8 mouse cellular contexts compared by ENCODE assay signal in the genomic region with DNA sequence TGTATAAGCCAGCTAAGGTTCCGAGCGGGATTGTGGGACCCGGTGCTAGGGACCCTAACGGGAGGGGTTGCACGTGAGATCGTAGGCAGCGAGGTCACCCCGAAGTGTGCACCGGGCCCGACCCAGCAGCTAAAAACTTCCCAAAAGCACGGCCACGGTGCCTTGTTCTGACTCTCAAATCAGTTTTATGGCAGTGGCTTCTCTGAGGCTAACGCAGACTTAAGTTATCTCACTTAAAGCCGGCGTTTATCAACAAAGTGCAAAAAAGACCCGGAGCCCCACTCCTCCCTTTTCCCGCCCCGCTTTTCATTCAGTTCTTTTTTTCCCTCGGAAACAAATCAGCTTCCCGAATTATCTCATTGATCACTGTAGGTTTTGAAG. TPM values are rescaled to one million over a fixed set of nuclear protein-coding genes. Genes with fewer than 3 reads are reported as not detected.
DNase-seq lines count a peak whose midpoint lies in the region; ATAC-seq and TF ChIP-seq lines count a peak whose summit lies in the region.

No protein-coding gene starts in this region.

- under 1% methylated on average over 20 of the region's 20 CpGs for whole genome bisulfite sequencing in forebrain, embryonic 14.5 days
- 0% methylated on average over 20 of the region's 20 CpGs for WGBS in liver, embryonic 16.5 days (ENCODE audit: insufficient replicate concordance)

- intact Hi-C loops in gastrocnemius, adult 2 months (cut with DNase I) = loop anchor here (10.0 kb wide), 1 partner anchor 491 kb away; a partner anchor contains a TSS
- intact Hi-C loops in gastrocnemius, postnatal 36 days (cut with DNase I) = no loop called here

- peak overlapping the region; percentile 98 for H3K4me3 ChIP-seq in gastrocnemius, adult 2 months
- H3K4me3 ChIP-seq in E14TG2a.4 (replicated peaks; ENCODE audit: low read length) = peak overlapping the region; percentile 94
- H3K4me3 ChIP-seq in forebrain, embryonic 14.5 days (ENCODE audit: low read depth, low read length) = peak overlapping the region; percentile 79
- H3K4me3 ChIP-seq in liver, embryonic 16.5 days (ENCODE audit: low read depth, low read length) = peak overlapping the region; percentile 82

- ATAC-seq in forebrain, embryonic 14.5 days = no peak
- no peak for ATAC-seq in liver, embryonic 16.5 days (ENCODE audit: low read depth)
- ATAC-seq in granulocyte monocyte progenitor cell, adult 5-6 weeks (replicated peaks; ENCODE audit: poor library complexity, severe bottlenecking) = no peak

- H3K27ac ChIP-seq in gastrocnemius, adult 2 months = peak overlapping the region; percentile 98
- H3K27ac ChIP-seq in forebrain, embryonic 14.5 days (ENCODE audit: low read depth, low read length) = peak overlapping the region; percentile 71; the same call in 1 of the 2 replicates
- H3K27ac ChIP-seq in liver, embryonic 16.5 days (ENCODE audit: low read length) = peak overlapping the region; percentile 63

- TF ChIP-seq CTCF in gastrocnemius, adult 2 months (IDR thresholded peaks at IDR 0.05) = no peak
- no peak for TF ChIP-seq CTCF in E14TG2a.4 (conservative IDR thresholded peaks at IDR 0.05; ENCODE audit: low read length)

- H3K4me2 ChIP-seq in forebrain, embryonic 14.5 days (ENCODE audit: low read length) = peak overlapping the region; percentile 75
- H3K4me2 ChIP-seq in liver, embryonic 16.5 days (ENCODE audit: low read depth, low read length) = peak overlapping the region; percentile 99

- no peaks in the 10 kb centered on the region for H3K27me3 ChIP-seq in E14TG2a.4 (ENCODE audit: insufficient read depth, low read length)
- no peaks in the 10 kb centered on the region for H3K27me3 ChIP-seq in forebrain, embryonic 14.5 days (replicated peaks; ENCODE audit: control insufficient read depth, insufficient read depth, low read length)
- H3K27me3 ChIP-seq in liver, embryonic 16.5 days (ENCODE audit: control insufficient read depth, insufficient read depth, low read depth, low read length) = no peaks in the 10 kb centered on the region

- H3K9ac ChIP-seq in forebrain, embryonic 14.5 days (ENCODE audit: low read length) = peak overlapping the region; percentile 81
- peak overlapping the region; percentile 82 for H3K9ac ChIP-seq in liver, embryonic 16.5 days (ENCODE audit: low read depth, low read length)

- peaks cover 69% of the 10 kb centered on the region for H3K4me1 ChIP-seq in E14TG2a.4 (replicated peaks; ENCODE audit: low read depth, low read length)
- H3K4me1 ChIP-seq in forebrain, embryonic 14.5 days (ENCODE audit: control insufficient read depth, insufficient read depth, low read length) = peaks cover 16% of the 10 kb centered on the region
- peaks cover 25% of the 10 kb centered on the region for H3K4me1 ChIP-seq in liver, embryonic 16.5 days (ENCODE audit: control insufficient read depth, low read depth, low read length)

- H3K36me3 ChIP-seq in E14TG2a.4 (ENCODE audit: insufficient read depth, low read length) = peaks cover 37% of the 10 kb centered on the region
- H3K36me3 ChIP-seq in forebrain, embryonic 14.5 days (ENCODE audit: control insufficient read depth, insufficient read depth, low read length) = no peaks in the 10 kb centered on the region
- no peaks in the 10 kb centered on the region for H3K36me3 ChIP-seq in liver, embryonic 16.5 days (ENCODE audit: control insufficient read depth, insufficient read depth)

- DNase-seq in gastrocnemius, adult 2 months = no peak
- DNase-seq in gastrocnemius, postnatal 36 days = no peak
- DNase-seq in forebrain, embryonic 14.5 days (ENCODE audit: low spot score) = peak; percentile 43
- DNase-seq in spleen, postnatal 4 days (ENCODE audit: low spot score in 2 of 2) = no peak
- no peak for DNase-seq in cerebellum, postnatal 14 days

- H3K9me3 ChIP-seq in E14TG2a.4 (ENCODE audit: low read length) = peaks cover 7% of the 10 kb centered on the region; the same call in 1 of the 2 replicates
- H3K9me3 ChIP-seq in forebrain, embryonic 14.5 days (replicated peaks; ENCODE audit: control insufficient read depth, low read length) = no peaks in the 10 kb centered on the region
- H3K9me3 ChIP-seq in liver, embryonic 16.5 days (replicated peaks; ENCODE audit: control insufficient read depth, low read length) = no peaks in the 10 kb centered on the region

RNA-seq across cellular contexts. Expression of a gene that starts 0.5 kb away (rescaled TPM):
- 10 to 100 TPM; 56.6 to 67.2 TPM for total RNA-seq in gastrocnemius, adult 2 months (2021)
- 10 to 100 TPM; 68.2 to 77.8 TPM for total RNA-seq in gastrocnemius, postnatal 36 days (2021)
- polyA plus RNA-seq in forebrain, embryonic 14.5 days (2014; fragmentation: Nextera tagmentation; extraction: Ambion mirVana) = 19.5 and 27.4 TPM in 2 replicates
- 5.9 and 6.3 TPM in 2 replicates for polyA plus RNA-seq in liver, embryonic 16.5 days (2015; fragmentation: Nextera tagmentation; extraction: Ambion mirVana)
- total RNA-seq in granulocyte monocyte progenitor cell, adult 5-6 weeks (2014; fragmentation: Nextera tagmentation) = 16.5 and 17.2 TPM in 2 replicates
- 10.0 and 17.4 TPM in 2 replicates for total RNA-seq in granulocyte monocyte progenitor cell, adult 5-6 weeks (2017)

RNA-seq across cellular contexts. Expression of a gene that starts 20.9 kb away (rescaled TPM):
- total RNA-seq in gastrocnemius, adult 2 months (2021) = not detected
- not detected for total RNA-seq in gastrocnemius, postnatal 36 days (2021)
- not detected in 2 replicates for polyA plus RNA-seq in forebrain, embryonic 14.5 days (2014; fragmentation: Nextera tagmentation; extraction: Ambion mirVana)
- not detected in 2 replicates for polyA plus RNA-seq in liver, embryonic 16.5 days (2015; fragmentation: Nextera tagmentation; extraction: Ambion mirVana)
- not detected in 2 replicates for total RNA-seq in granulocyte monocyte progenitor cell, adult 5-6 weeks (2014; fragmentation: Nextera tagmentation)
- not detected in 2 replicates for total RNA-seq in granulocyte monocyte progenitor cell, adult 5-6 weeks (2017)
